Mouse (Mus musculus) cortical plate, adult 2 months (tissue): ENCODE measurements around the gene Pthlh. TPM values are rescaled to one million over a fixed set of nuclear protein-coding genes. Genes with fewer than 3 reads are reported as not detected.

Source experiments
- H3K27ac ChIP-seq: fragments of 200-500 bp; 2 replicates; pipeline ENCODE4 v1.5.1; 2012; ENCODE audit warnings: low read length, control low read depth, inconsistent platforms; ENCODE audit not compliant: insufficient read depth
- H3K4me1 ChIP-seq: fragments of 200-500 bp; 2 replicates; pipeline ENCODE4 v1.6.1; 2011; ENCODE audit warnings: low read length; ENCODE audit not compliant: control insufficient read depth, insufficient read depth
- H3K4me3 ChIP-seq: fragments of 200-500 bp; 2 replicates; pipeline ENCODE4 v1.5.1; 2011; ENCODE audit warnings: mild to moderate bottlenecking, low read length, control low read depth; ENCODE audit not compliant: insufficient read depth
- CTCF ChIP-seq: fragments of 200-500 bp; IDR thresholded peaks from 2 replicates; pipeline ENCODE4 v1.5.1; 2011; ENCODE audit warnings: mild to moderate bottlenecking, control low read depth, low read length; ENCODE audit not compliant: insufficient read depth; ENCODE audit errors: extremely low read depth
- POLR2A ChIP-seq: fragments of 200-500 bp; IDR thresholded peaks from 2 replicates; pipeline ENCODE4 v1.6.1; 2011; ENCODE audit warnings: mild to moderate bottlenecking, low read length, control low read depth; ENCODE audit not compliant: insufficient read depth; ENCODE audit errors: extremely low read depth
- polyA plus RNA-seq: library from polyadenylated mRNA; depleted of rRNA; stranded (reverse); fragments of >200 nt; gene quantifications from 2 replicates; pipeline ENCODE4 v1.2.3, GENCODE M21; 2012; rRNA removed

Gene Pthlh
- polyA plus RNA-seq, 1 experiment = 5.6 TPM

DNA sequence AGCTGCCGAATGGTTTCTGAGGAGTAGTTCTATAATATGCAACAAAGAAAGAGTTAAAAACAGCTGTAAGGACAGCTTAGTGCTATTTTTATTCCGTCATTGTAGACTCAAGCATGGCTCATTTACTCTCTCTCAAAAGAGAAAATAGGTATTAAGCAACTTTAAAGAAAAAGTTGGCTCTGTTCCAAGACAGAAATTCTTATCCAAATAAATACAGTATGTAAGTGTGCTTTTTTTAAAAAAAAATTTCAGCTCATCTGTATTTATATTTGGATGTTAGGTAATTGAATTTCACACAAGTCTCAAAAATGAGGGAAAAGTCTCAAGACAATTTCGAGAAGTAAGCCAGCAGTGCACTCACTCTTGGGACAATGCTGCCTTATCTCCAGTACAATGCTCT, 2.4 kb downstream of the Pthlh start:
- Histone ChIP-seq H3K4me3 (no peak overlapping the region), H3K27ac (no peak overlapping the region), H3K4me1 (no peaks in the 10 kb centered on the region)
- TF ChIP-seq CTCF = no peak
- no peak for TF ChIP-seq POLR2A

GRCm38 (mm10) chr6:147260766-147261165, 3.2 kb downstream of the Pthlh start:
- Histone ChIP-seq H3K27ac (no peak overlapping the region), H3K4me1 (no peaks in the 10 kb centered on the region), H3K4me3 (no peak overlapping the region)
- TF ChIP-seq POLR2A (no peak), CTCF (no peak)

DNA sequence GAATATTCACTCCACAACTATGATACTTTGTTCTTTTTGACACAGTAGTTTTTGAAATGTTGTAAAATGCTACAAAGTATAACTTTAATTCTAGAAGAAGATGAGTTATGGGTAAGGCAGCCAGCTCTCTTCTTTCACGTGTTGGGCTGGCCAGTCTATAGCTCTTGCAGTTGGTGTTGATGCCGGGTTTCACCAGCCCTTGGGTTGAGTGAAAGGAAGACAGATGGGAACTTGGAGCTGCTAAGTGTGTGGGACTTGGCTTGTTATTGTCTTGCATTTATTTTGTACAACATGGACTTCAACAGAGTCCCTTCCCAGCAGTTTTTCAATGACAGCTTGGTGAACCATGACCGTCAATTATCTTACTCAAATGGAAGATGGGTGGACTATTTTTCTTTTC, 16.2 kb downstream of the Pthlh start:
- no peak overlapping the region for H3K4me3 ChIP-seq
- TF ChIP-seq POLR2A (no peak), CTCF (no peak)
- no peak overlapping the region for H3K27ac ChIP-seq
- H3K4me1 ChIP-seq = no peaks in the 10 kb centered on the region

DNA sequence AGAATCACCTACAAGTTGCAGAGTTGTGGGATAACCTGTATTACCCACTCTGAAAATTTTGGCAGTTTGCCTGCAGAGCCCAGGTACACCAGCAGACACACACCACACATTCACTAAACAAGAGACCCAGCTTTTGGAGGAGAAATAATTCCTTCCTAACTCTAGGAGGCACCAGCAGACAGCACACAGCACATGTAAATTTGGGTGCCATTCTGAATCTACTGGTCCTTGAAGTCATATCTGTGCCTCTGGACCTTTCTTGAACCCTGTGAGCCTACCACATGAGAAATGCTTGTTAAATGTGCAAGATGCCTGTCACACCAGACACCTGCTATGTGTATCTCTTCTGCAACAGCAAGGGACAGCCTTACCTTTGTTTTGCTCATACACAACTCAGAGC, 19.7 kb downstream of the Pthlh start:
- Histone ChIP-seq H3K27ac (no peak overlapping the region), H3K4me1 (no peaks in the 10 kb centered on the region), H3K4me3 (no peak overlapping the region)
- TF ChIP-seq POLR2A (no peak), CTCF (no peak)

DNA sequence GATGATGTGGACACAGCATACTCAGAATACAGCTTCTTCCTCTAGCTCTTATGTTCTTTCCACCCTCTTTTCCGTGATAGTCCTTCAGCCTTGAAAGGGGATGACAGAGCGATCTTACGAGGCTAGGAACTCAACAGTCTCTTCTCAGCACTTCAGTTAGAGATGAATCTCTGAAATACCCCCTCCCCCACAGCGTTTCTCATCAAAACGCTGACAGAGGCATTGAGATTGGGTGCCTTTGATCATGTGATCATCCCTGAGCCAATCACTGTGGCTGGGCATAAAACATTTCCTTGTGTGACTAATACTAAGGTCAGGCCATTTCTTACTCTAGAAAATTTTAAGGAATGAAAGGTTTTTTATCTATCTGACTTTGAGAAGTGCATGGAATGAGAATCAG, 20.3 kb downstream of the Pthlh start:
- Histone ChIP-seq H3K27ac (no peak overlapping the region), H3K4me3 (no peak overlapping the region), H3K4me1 (no peaks in the 10 kb centered on the region)
- TF ChIP-seq POLR2A = no peak
- TF ChIP-seq CTCF = no peak

DNA sequence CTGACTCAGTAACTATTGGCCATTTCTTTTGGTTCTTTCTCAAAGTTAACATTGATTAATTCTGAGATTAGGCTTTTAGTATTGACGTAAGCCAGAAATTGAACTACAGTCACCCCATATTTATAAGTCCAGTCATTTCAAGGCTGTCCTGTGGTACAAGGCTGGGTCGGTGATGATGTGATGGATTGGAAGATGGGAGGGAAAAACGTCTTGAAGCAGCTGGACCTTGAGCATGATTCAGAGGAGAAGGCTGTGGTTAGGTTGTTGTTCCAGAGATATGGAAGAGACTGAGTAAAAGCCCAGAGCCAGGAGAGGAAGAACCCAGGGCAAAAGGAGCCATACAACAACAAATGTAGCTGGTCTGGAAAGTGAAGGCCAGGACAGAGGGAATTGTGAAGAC, 22.4 kb downstream of the Pthlh start:
- no peak for TF ChIP-seq POLR2A
- no peak for TF ChIP-seq CTCF
- Histone ChIP-seq H3K4me1 (no peaks in the 10 kb centered on the region), H3K4me3 (no peak overlapping the region), H3K27ac (no peak overlapping the region)

DNA sequence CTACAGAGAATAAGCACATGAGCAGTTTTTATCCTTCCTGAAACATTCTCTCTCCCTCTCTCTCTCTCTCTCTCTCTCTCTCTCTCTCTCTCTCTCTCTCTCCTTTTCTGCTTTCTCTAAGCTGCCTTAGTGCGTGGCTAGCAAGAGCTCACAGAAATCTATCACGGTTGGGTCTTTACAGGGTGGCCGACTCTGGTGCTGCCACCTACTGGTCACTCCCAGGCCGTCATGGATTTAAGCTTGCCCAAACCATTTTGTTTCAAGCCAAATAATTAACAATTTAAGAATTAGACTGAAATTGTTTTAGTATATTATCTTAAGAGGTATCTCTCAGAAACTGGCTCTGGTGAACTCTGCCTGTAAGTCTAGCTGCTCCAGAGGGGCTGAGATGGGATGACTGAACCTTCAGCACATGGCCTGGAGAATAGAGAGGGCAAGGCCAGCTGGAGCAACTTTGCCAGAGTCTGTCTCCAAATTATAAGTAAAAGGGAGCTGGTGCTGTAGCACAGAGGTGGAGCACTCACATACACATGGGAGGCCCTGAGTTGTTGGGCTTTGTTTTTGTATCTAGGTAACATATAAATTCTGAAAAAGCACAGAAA, 23.7 kb downstream of the Pthlh start:
- H3K4me1 ChIP-seq = no peaks in the 10 kb centered on the region
- H3K27ac ChIP-seq = no peak overlapping the region
- no peak overlapping the region for H3K4me3 ChIP-seq
- TF ChIP-seq CTCF = peak; percentile 67
- no peak for TF ChIP-seq POLR2A

GRCm38 (mm10) chr6:147226696-147227095, 37.3 kb downstream of the Pthlh start:
- Histone ChIP-seq H3K4me3 (no peak overlapping the region), H3K4me1 (no peaks in the 10 kb centered on the region), H3K27ac (no peak overlapping the region)
- TF ChIP-seq POLR2A = no peak
- no peak for TF ChIP-seq CTCF

DNA sequence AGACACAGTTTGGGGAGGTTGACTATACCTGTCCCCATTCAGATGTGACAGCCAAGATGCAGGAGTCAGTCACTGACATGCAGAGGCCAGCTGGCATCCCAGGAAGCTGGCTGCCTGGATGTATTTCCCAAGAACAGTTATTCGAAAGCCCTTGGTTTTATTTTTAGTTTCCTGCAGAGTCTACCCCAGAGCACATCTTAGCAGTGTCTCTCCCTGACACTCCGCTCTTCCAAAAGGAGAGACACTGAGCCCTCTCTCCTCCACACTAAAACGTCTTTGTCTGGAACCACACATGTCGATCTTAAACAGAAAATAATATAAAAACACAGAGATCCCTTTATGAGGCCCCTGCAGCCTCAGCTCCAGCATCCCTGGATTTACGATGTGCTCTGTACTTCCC, 44.9 kb downstream of the Pthlh start:
- no peak overlapping the region for H3K27ac ChIP-seq
- H3K4me1 ChIP-seq = no peaks in the 10 kb centered on the region
- no peak overlapping the region for H3K4me3 ChIP-seq
- no peak for TF ChIP-seq CTCF
- TF ChIP-seq POLR2A = no peak

DNA sequence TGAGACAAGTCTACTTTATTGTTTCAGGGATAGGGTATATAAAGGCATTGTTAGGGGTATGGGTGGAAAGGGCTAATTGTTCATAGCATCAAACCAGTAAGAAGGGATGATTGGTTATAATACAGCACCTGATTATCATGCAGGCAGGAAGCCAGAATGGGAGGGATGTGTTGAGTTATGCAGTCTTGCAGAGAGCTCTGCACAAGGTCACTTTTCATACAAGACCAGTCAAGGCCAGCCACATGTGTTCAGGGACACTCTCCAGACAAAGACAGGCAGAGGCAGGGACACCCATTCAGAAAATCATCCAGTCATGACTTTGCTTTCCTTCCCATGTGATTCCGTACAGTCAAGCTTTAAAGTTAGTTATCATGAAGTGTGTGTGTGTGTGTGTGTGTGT, 47.8 kb downstream of the Pthlh start:
- H3K4me3 ChIP-seq = no peak overlapping the region
- no peak overlapping the region for H3K27ac ChIP-seq
- no peaks in the 10 kb centered on the region for H3K4me1 ChIP-seq
- TF ChIP-seq CTCF (no peak), POLR2A (no peak)

DNA sequence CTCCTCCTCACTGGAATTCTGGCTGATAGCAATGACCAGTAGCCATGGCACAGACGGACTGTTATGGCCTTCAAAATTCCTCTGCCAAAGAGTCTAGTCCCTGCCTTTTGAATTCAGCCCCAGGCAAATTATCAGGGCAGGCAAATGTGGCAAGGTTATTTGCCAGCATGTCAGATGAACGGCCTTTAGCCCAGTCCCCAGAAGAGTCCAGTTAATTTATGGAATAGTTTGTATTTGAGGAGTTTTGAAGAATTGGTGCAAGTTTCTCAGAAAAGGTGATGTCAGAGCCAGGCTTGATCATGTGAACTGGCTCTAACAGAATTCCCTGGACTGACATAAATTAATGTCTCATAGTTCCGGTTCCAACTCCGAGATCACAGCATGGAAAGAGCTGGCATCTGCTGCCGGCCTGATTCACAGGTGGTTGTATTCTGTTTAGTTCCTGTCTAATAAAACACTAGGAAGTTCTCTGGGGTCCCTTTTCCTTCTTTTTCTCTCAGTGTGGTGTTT, 56.1 kb downstream of the Pthlh start:
- no peaks in the 10 kb centered on the region for H3K4me1 ChIP-seq
- no peak for TF ChIP-seq POLR2A
- TF ChIP-seq CTCF = no peak
- no peak overlapping the region for H3K27ac ChIP-seq
- H3K4me3 ChIP-seq = no peak overlapping the region

Other genes with a start within 250 kb of the Pthlh start
- gene Rep15, start 231.6 kb downstream of the Pthlh start, polyA plus RNA-seq = 1.2 and 1.5 TPM in 2 replicates
- gene Mrps35, start 221.4 kb downstream of the Pthlh start, polyA plus RNA-seq = 38.5 and 41.8 TPM in 2 replicates
- gene Mansc4, start 177.2 kb downstream of the Pthlh start, polyA plus RNA-seq = 0.26 and 0.42 TPM in 2 replicates
- gene Klhl42, start 172.8 kb downstream of the Pthlh start, polyA plus RNA-seq = 13.6 and 13.7 TPM in 2 replicates
- 31.3 and 35.0 TPM in 2 replicates for gene Ccdc91, start 211.6 kb upstream of the Pthlh start, polyA plus RNA-seq